In the genomic region with DNA sequence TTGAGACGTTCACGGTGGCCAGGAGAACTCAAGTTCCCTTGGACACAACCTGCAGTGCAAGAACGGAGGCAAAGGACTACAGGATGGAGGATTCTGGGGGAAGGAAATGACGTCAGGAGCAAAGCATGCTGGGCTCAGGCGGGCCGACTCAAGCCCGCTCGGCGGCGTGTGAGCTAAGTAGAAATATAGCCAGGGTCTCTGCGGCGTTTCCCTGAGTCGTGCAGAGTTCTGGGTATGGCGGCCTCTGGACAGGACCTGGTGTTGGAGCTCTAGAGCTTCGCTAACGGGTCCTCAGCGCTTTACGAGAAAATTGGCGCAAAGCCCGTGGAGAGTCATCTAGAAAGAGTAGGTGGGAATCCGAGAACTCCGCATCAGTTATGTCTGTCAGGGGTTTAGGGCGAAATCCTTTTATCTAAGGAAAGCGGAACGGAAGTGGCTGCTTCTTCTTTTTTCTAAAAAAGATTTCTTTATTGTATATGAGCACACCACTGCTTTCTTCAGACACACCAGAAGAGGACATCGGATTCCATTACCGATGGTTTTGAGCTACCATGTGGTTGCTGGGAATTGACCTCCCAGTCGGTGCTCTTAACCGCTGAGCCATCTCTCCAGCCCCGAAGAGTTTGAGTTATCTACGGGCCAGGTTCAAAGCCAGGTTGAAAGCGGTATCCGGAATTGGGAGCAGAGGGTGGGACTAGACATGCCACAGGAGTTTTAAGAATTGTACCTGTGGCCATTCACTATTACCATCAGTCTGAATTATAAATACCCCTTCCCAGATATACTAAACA, we compare ENCODE assay signal across 1 mouse cellular context.
A peak's percentile ranks its signal among the peaks of the same experiment; 100 is the strongest.
TF ChIP-seq lines count a peak whose summit lies in the region.

A gene (plus strand): TSS at position 116 of the 791 bp plus-strand sequence.

TF ChIP-seq in MEL, 35 proteins besides CTCF, POLR2A, EP300 and RAD21 (continued from another document):
- TF ChIP-seq MYC (IDR thresholded peaks at IDR 0.05; ENCODE audit: low read depth, low read length), result peak; percentile 91
